Mouse (Mus musculus): Measurements from ENCODE around the gene Rnf6. TPM values are rescaled to one million over a fixed set of nuclear protein-coding genes. Genes with fewer than 3 reads are reported as not detected.

The Rnf6 gene
- polyA plus RNA-seq, 1 experiment = 14.8 TPM

- no peak for TF ChIP-seq GATA1 (IDR thresholded peaks at IDR 0.05; ENCODE audit: low read length)
Observed at GRCm38 (mm10) chr5:146238274-146238673, 16.9 kb upstream of the Rnf6 start.

GRCm38 (mm10) chr5:146234336-146234735, 13.0 kb upstream of the Rnf6 start:
- TF ChIP-seq GATA1 (IDR thresholded peaks at IDR 0.05; ENCODE audit: low read length) = no peak

- no peak for TF ChIP-seq GATA1 (IDR thresholded peaks at IDR 0.05; ENCODE audit: low read length)
Observed at GRCm38 (mm10) chr5:146232816-146233215, 11.5 kb upstream of the Rnf6 start.

- TF ChIP-seq GATA1 (IDR thresholded peaks at IDR 0.05; ENCODE audit: low read length) = no peak
Observed at GRCm38 (mm10) chr5:146232056-146232675, 10.8 kb upstream of the Rnf6 start.

GRCm38 (mm10) chr5:146231655-146231996, 10.3 kb upstream of the Rnf6 start:
- no peak for TF ChIP-seq GATA1 (IDR thresholded peaks at IDR 0.05; ENCODE audit: low read length)

- no peak for TF ChIP-seq GATA1 (IDR thresholded peaks at IDR 0.05; ENCODE audit: low read length)
Observed at GRCm38 (mm10) chr5:146230864-146231654, 9.7 kb upstream of the Rnf6 start, which contains the start of gene Cdk8. TSS of gene Cdk8 (plus strand) at chr5:146231230.

GRCm38 (mm10) chr5:146229869-146230650, 8.7 kb upstream of the Rnf6 start:
- no peak for TF ChIP-seq GATA1 (IDR thresholded peaks at IDR 0.05; ENCODE audit: low read length)

- TF ChIP-seq GATA1 (IDR thresholded peaks at IDR 0.05; ENCODE audit: low read length) = no peak
Observed at GRCm38 (mm10) chr5:146227496-146227895, 6.1 kb upstream of the Rnf6 start.

- TF ChIP-seq GATA1 (IDR thresholded peaks at IDR 0.05; ENCODE audit: low read length) = no peak
Observed at GRCm38 (mm10) chr5:146223786-146224185, 2.4 kb upstream of the Rnf6 start.

- no peak for TF ChIP-seq GATA1 (IDR thresholded peaks at IDR 0.05; ENCODE audit: low read length)
Observed at GRCm38 (mm10) chr5:146221722-146222121, 367 bp upstream of the Rnf6 start.

GRCm38 (mm10) chr5:146220501-146220878, 865 bp downstream of the Rnf6 start:
- no peak for TF ChIP-seq GATA1 (IDR thresholded peaks at IDR 0.05; ENCODE audit: low read length)

GRCm38 (mm10) chr5:146205537-146205936, 15.8 kb downstream of the Rnf6 start:
- no peak for TF ChIP-seq GATA1 (IDR thresholded peaks at IDR 0.05; ENCODE audit: low read length)

GRCm38 (mm10) chr5:146203921-146204320, 17.4 kb downstream of the Rnf6 start:
- TF ChIP-seq GATA1 (IDR thresholded peaks at IDR 0.05; ENCODE audit: low read length) = no peak

- TF ChIP-seq GATA1 (IDR thresholded peaks at IDR 0.05; ENCODE audit: low read length) = no peak
Observed at GRCm38 (mm10) chr5:146200580-146200979, 20.8 kb downstream of the Rnf6 start.

- TF ChIP-seq GATA1 (IDR thresholded peaks at IDR 0.05; ENCODE audit: low read length) = no peak
Observed at GRCm38 (mm10) chr5:146199540-146199939, 21.8 kb downstream of the Rnf6 start.

GRCm38 (mm10) chr5:146199073-146199472, 22.3 kb downstream of the Rnf6 start:
- TF ChIP-seq GATA1 (IDR thresholded peaks at IDR 0.05; ENCODE audit: low read length) = no peak
